13 mouse cellular contexts compared by ENCODE assay signal in genomic region chr6:114782486-114782885, GRCm38 (mm10).
DNase-seq lines count a peak whose midpoint lies in the region; ATAC-seq and TF ChIP-seq lines count a peak whose summit lies in the region.
"Had no signal": no experiment of that assay in that cellular context is flagged by ENCODE, and none has a peak within 500 bp of the region (broad histone marks: within the 10 kb centered on the region; RNA-seq: fewer than 3 reads in every experiment).

No protein-coding gene starts in this region.

- H3K4me3 ChIP-seq in embryonic facial prominence, embryonic 12.5 days: no peak overlapping the region
- H3K4me3 ChIP-seq in embryonic facial prominence, embryonic 10.5 days: no peak overlapping the region
- H3K4me3 ChIP-seq in hindbrain, embryonic 13.5 days: no peak overlapping the region
- no peak overlapping the region for H3K4me3 ChIP-seq in hindbrain, postnatal 0 days (ENCODE audit: low read length)
- no peak overlapping the region for H3K4me3 ChIP-seq in midbrain, embryonic 13.5 days (replicated peaks)
- no peak overlapping the region for H3K4me3 ChIP-seq in midbrain, embryonic 11.5 days (ENCODE audit: low read depth, low read length)
- H3K4me3 ChIP-seq in neural tube, embryonic 13.5 days: no peak overlapping the region
- no peak overlapping the region for H3K4me3 ChIP-seq in liver, postnatal 0 days (ENCODE audit: low read depth, low read length)
- H3K4me3 ChIP-seq: liver, embryonic 12.5 days had no signal

- DNase-seq in embryonic facial prominence, embryonic 10.5 days (ENCODE audit: low spot score): no peak
- no peak for DNase-seq in hindbrain, postnatal 0 days (ENCODE audit: low spot score)
- DNase-seq in midbrain, embryonic 11.5 days (ENCODE audit: low spot score, missing footprints): no peak
- DNase-seq in liver, postnatal 0 days: no peak
- DNase-seq: B cell, adult 2 months; cerebellum, postnatal 36 days; thymus, postnatal 14 days had no signal

- no peak overlapping the region for H3K4me2 ChIP-seq in embryonic facial prominence, embryonic 12.5 days (replicated peaks)
- no peak overlapping the region for H3K4me2 ChIP-seq in hindbrain, embryonic 13.5 days
- no peak overlapping the region for H3K4me2 ChIP-seq in hindbrain, postnatal 0 days (ENCODE audit: low read depth, low read length)
- H3K4me2 ChIP-seq in midbrain, embryonic 13.5 days (replicated peaks): no peak overlapping the region
- H3K4me2 ChIP-seq in midbrain, embryonic 11.5 days: no peak overlapping the region
- no peak overlapping the region for H3K4me2 ChIP-seq in neural tube, embryonic 13.5 days
- no peak overlapping the region for H3K4me2 ChIP-seq in liver, postnatal 0 days (ENCODE audit: low read depth, low read length)
- H3K4me2 ChIP-seq: heart, embryonic 11.5 days; liver, embryonic 12.5 days had no signal

- no peak for TF ChIP-seq CTCF in hindbrain, postnatal 0 days (IDR thresholded peaks at IDR 0.05; ENCODE audit: low read depth)
- no peak for TF ChIP-seq CTCF in liver, postnatal 0 days (IDR thresholded peaks at IDR 0.05; ENCODE audit: low read depth)

- no peaks in the 10 kb centered on the region for H3K27me3 ChIP-seq in embryonic facial prominence, embryonic 12.5 days
- H3K27me3 ChIP-seq in embryonic facial prominence, embryonic 10.5 days (replicated peaks; ENCODE audit: low read depth, poor library complexity, severe bottlenecking): no peaks in the 10 kb centered on the region
- H3K27me3 ChIP-seq in hindbrain, embryonic 13.5 days: no peaks in the 10 kb centered on the region
- H3K27me3 ChIP-seq in hindbrain, postnatal 0 days (ENCODE audit: insufficient read depth, low read length): no peaks in the 10 kb centered on the region
- no peaks in the 10 kb centered on the region for H3K27me3 ChIP-seq in midbrain, embryonic 13.5 days
- no peaks in the 10 kb centered on the region for H3K27me3 ChIP-seq in midbrain, embryonic 11.5 days (ENCODE audit: control insufficient read depth, insufficient read depth, low read length)
- no peaks in the 10 kb centered on the region for H3K27me3 ChIP-seq in neural tube, embryonic 13.5 days
- H3K27me3 ChIP-seq in liver, postnatal 0 days (ENCODE audit: insufficient read depth, low read length): no peaks in the 10 kb centered on the region
- H3K27me3 ChIP-seq: liver, embryonic 12.5 days had no signal

- H3K4me1 ChIP-seq in embryonic facial prominence, embryonic 12.5 days: peaks cover 44% of the 10 kb centered on the region
- peaks cover 43% of the 10 kb centered on the region for H3K4me1 ChIP-seq in embryonic facial prominence, embryonic 10.5 days
- H3K4me1 ChIP-seq in hindbrain, embryonic 13.5 days (replicated peaks): peaks cover 35% of the 10 kb centered on the region
- peaks cover 8% of the 10 kb centered on the region; the same call in 1 of the 2 replicates for H3K4me1 ChIP-seq in hindbrain, postnatal 0 days (ENCODE audit: insufficient read depth, low read length)
- H3K4me1 ChIP-seq in midbrain, embryonic 13.5 days (replicated peaks): peaks cover 31% of the 10 kb centered on the region
- H3K4me1 ChIP-seq in midbrain, embryonic 11.5 days (ENCODE audit: control insufficient read depth, insufficient read depth, low read length): peaks cover 21% of the 10 kb centered on the region
- H3K4me1 ChIP-seq in neural tube, embryonic 13.5 days (replicated peaks): peaks cover 39% of the 10 kb centered on the region
- peaks cover 11% of the 10 kb centered on the region for H3K4me1 ChIP-seq in liver, postnatal 0 days (ENCODE audit: insufficient read depth)
- H3K4me1 ChIP-seq: liver, embryonic 12.5 days had no signal

- H3K9ac ChIP-seq in embryonic facial prominence, embryonic 12.5 days: no peak overlapping the region
- no peak overlapping the region for H3K9ac ChIP-seq in hindbrain, embryonic 13.5 days
- no peak overlapping the region for H3K9ac ChIP-seq in hindbrain, postnatal 0 days (replicated peaks; ENCODE audit: low read length)
- peak overlapping the region; percentile 19; the same call in 1 of the 2 replicates for H3K9ac ChIP-seq in midbrain, embryonic 13.5 days (replicated peaks)
- no peak overlapping the region for H3K9ac ChIP-seq in midbrain, embryonic 11.5 days (ENCODE audit: low read length)
- no peak overlapping the region for H3K9ac ChIP-seq in neural tube, embryonic 13.5 days
- no peak overlapping the region for H3K9ac ChIP-seq in liver, postnatal 0 days (replicated peaks)
- H3K9ac ChIP-seq: liver, embryonic 12.5 days had no signal

- 57% methylated on average over 7 of the region's 7 CpGs for WGBS in embryonic facial prominence, embryonic 12.5 days
- WGBS in embryonic facial prominence, embryonic 10.5 days: 81% methylated on average over 7 of the region's 7 CpGs
- WGBS in hindbrain, embryonic 13.5 days: 75% methylated on average over 7 of the region's 7 CpGs
- 63% methylated on average over 7 of the region's 7 CpGs for WGBS in hindbrain, postnatal 0 days
- 79% methylated on average over 7 of the region's 7 CpGs for WGBS in midbrain, embryonic 13.5 days
- WGBS in midbrain, embryonic 11.5 days: 81% methylated on average over 7 of the region's 7 CpGs
- WGBS in neural tube, embryonic 13.5 days: 66% methylated on average over 7 of the region's 7 CpGs
- WGBS in liver, postnatal 0 days (ENCODE audit: insufficient replicate concordance): 69% methylated on average over 7 of the region's 7 CpGs

- no peak for TF ChIP-seq EP300 in liver, postnatal 0 days (IDR thresholded peaks at IDR 0.05; ENCODE audit: low read depth)

- H3K36me3 ChIP-seq in embryonic facial prominence, embryonic 12.5 days: no peaks in the 10 kb centered on the region
- no peaks in the 10 kb centered on the region for H3K36me3 ChIP-seq in embryonic facial prominence, embryonic 10.5 days (replicated peaks)
- no peaks in the 10 kb centered on the region for H3K36me3 ChIP-seq in hindbrain, embryonic 13.5 days
- no peaks in the 10 kb centered on the region for H3K36me3 ChIP-seq in hindbrain, postnatal 0 days (ENCODE audit: insufficient read depth, low read length)
- no peaks in the 10 kb centered on the region for H3K36me3 ChIP-seq in midbrain, embryonic 13.5 days
- no peaks in the 10 kb centered on the region for H3K36me3 ChIP-seq in midbrain, embryonic 11.5 days (ENCODE audit: control insufficient read depth, insufficient read depth, low read length)
- H3K36me3 ChIP-seq in neural tube, embryonic 13.5 days: no peaks in the 10 kb centered on the region
- no peaks in the 10 kb centered on the region for H3K36me3 ChIP-seq in liver, postnatal 0 days (replicated peaks; ENCODE audit: insufficient read depth, low read length)
- H3K36me3 ChIP-seq: liver, embryonic 12.5 days had no signal

- H3K9me3 ChIP-seq in embryonic facial prominence, embryonic 12.5 days: no peaks in the 10 kb centered on the region
- no peaks in the 10 kb centered on the region for H3K9me3 ChIP-seq in embryonic facial prominence, embryonic 10.5 days
- H3K9me3 ChIP-seq in hindbrain, embryonic 13.5 days: no peaks in the 10 kb centered on the region
- no peaks in the 10 kb centered on the region for H3K9me3 ChIP-seq in hindbrain, postnatal 0 days (ENCODE audit: low read length)
- no peaks in the 10 kb centered on the region for H3K9me3 ChIP-seq in midbrain, embryonic 13.5 days
- no peaks in the 10 kb centered on the region for H3K9me3 ChIP-seq in midbrain, embryonic 11.5 days (ENCODE audit: control insufficient read depth, low read length)
- H3K9me3 ChIP-seq in neural tube, embryonic 13.5 days: no peaks in the 10 kb centered on the region
- H3K9me3 ChIP-seq in liver, postnatal 0 days (ENCODE audit: low read length): no peaks in the 10 kb centered on the region
- H3K9me3 ChIP-seq: liver, embryonic 12.5 days had no signal

- ATAC-seq in embryonic facial prominence, embryonic 12.5 days (ENCODE audit: insufficient number of reproducible peaks, insufficient read depth, low FRiP score, low TSS enrichment): no peak
- no peak for ATAC-seq in hindbrain, embryonic 13.5 days (ENCODE audit: low FRiP score)
- no peak for ATAC-seq in hindbrain, postnatal 0 days
- no peak for ATAC-seq in midbrain, embryonic 13.5 days
- no peak for ATAC-seq in midbrain, embryonic 11.5 days (ENCODE audit: low FRiP score)
- ATAC-seq in neural tube, embryonic 13.5 days (ENCODE audit: low read depth): no peak
- no peak for ATAC-seq in liver, postnatal 0 days
- ATAC-seq: liver, embryonic 12.5 days had no signal

- H3K27ac ChIP-seq in embryonic facial prominence, embryonic 12.5 days: peak overlapping the region; percentile 67
- H3K27ac ChIP-seq in embryonic facial prominence, embryonic 10.5 days (replicated peaks): no peak overlapping the region
- peak overlapping the region; percentile 35; the same call in 1 of the 2 replicates for H3K27ac ChIP-seq in hindbrain, embryonic 13.5 days
- no peak overlapping the region for H3K27ac ChIP-seq in hindbrain, postnatal 0 days
- no peak overlapping the region for H3K27ac ChIP-seq in midbrain, embryonic 13.5 days
- no peak overlapping the region for H3K27ac ChIP-seq in midbrain, embryonic 11.5 days (ENCODE audit: low read depth, low read length)
- H3K27ac ChIP-seq in neural tube, embryonic 13.5 days (replicated peaks): peak overlapping the region; percentile 33; the same call in 1 of the 2 replicates
- no peak overlapping the region for H3K27ac ChIP-seq in liver, postnatal 0 days (ENCODE audit: low read depth)
- H3K27ac ChIP-seq: liver, embryonic 12.5 days had no signal

Comparison
In these comparisons a context has a peak if more than half of its experiments do, and no peak if none do; other contexts are left out.
1. H3K27ac ChIP-seq: peak in embryonic facial prominence, embryonic 12.5 days (single experiment), hindbrain, embryonic 13.5 days (single experiment) and neural tube, embryonic 13.5 days (single experiment); none in embryonic facial prominence, embryonic 10.5 days (single experiment), hindbrain, postnatal 0 days (single experiment), midbrain, embryonic 13.5 days (single experiment), midbrain, embryonic 11.5 days (single experiment) and liver, postnatal 0 days (single experiment).